Mouse (Mus musculus) CH12.LX (cell line): Measurements from ENCODE around the gene Dstn.

Experiments used
- CTCF ChIP-seq, 2 experiments: IDR thresholded peaks in 1 of 2; conservative IDR thresholded peaks in 1 of 2; 2 replicates each; pipeline ENCODE4 v1.5.1; 2011 to 2012; ENCODE audit warnings: low read depth in 2 of 2, low read length in 2 of 2, improper control_type of control experiment in 1 of 2, inconsistent platforms in 1 of 2, mild to moderate bottlenecking in 1 of 2, moderate library complexity in 1 of 2
- EP300 ChIP-seq: IDR thresholded peaks from 2 replicates; pipeline ENCODE4 v1.6.1; 2011; ENCODE audit warnings: low read length, improper control_type of control experiment
- HCFC1 ChIP-seq: IDR thresholded peaks from 2 replicates; pipeline ENCODE4 v1.6.1; 2012; ENCODE audit warnings: low read depth, mild to moderate bottlenecking, inconsistent platforms, low read length, improper control_type of control experiment
- JUN ChIP-seq: IDR thresholded peaks from 2 replicates; pipeline ENCODE4 v1.6.1; 2011; ENCODE audit warnings: low read depth, mild to moderate bottlenecking, low read length, improper control_type of control experiment, moderate library complexity; ENCODE audit not compliant: insufficient read depth
- JUND ChIP-seq: conservative IDR thresholded peaks from 2 replicates; pipeline ENCODE4 v1.6.1; 2011; ENCODE audit warnings: low read depth, low read length, improper control_type of control experiment
- MAFK ChIP-seq: IDR thresholded peaks from 2 replicates; pipeline ENCODE4 v1.6.1; 2011; ENCODE audit warnings: low read length, improper control_type of control experiment; ENCODE audit not compliant: insufficient replicate concordance
- MAX ChIP-seq: IDR thresholded peaks from 2 replicates; pipeline ENCODE4 v1.6.1; 2011; ENCODE audit warnings: low read length, improper control_type of control experiment
- POLR2A ChIP-seq: IDR thresholded peaks from 2 replicates; pipeline ENCODE4 v1.6.1; 2011; ENCODE audit warnings: low read depth, mild to moderate bottlenecking, improper control_type of control experiment, low read length
- TBP ChIP-seq: conservative IDR thresholded peaks from 2 replicates; pipeline ENCODE4 v1.6.1; 2011; ENCODE audit warnings: low read depth, low read length, improper control_type of control experiment

- TF ChIP-seq CTCF (conservative IDR thresholded peaks at IDR 0.05 in 1 of 2, IDR thresholded peaks at IDR 0.05 in 1 of 2; ENCODE audit: low read depth in 2 of 2, low read length in 2 of 2): no peak
- TF ChIP-seq POLR2A: no peak
- no peak for TF ChIP-seq JUN
- TF ChIP-seq HCFC1: no peak
- TF ChIP-seq EP300: no peak
- no peak for TF ChIP-seq MAX
- TF ChIP-seq JUND: no peak
- TF ChIP-seq MAFK: no peak
- TF ChIP-seq TBP: no peak
Observed at GRCm38 (mm10) chr2:143940406-143940805, 25.3 kb downstream of the Dstn start.
